Mouse (Mus musculus) hindbrain, embryonic 16.5 days (tissue): ENCODE results near the gene Trp63. TPM values are rescaled to one million over a fixed set of nuclear protein-coding genes. Genes with fewer than 3 reads are reported as not detected.

Experiments used
- ATAC-seq: fragments of 200-750 bp; cut with Nextera tagmentation; 2 replicates; pipeline ENCODE4 v1.8.0; 2017; ENCODE audit warnings: moderate TSS enrichment, moderate library complexity
- H3K27ac ChIP-seq: fragments of 300-500 bp; sonication (generic); 2 replicates; pipeline ENCODE4 v1.5.1; 2014; ENCODE audit warnings: low read depth, mild to moderate bottlenecking, control low read depth, low read length, moderate library complexity
- H3K27me3 ChIP-seq: fragments of 300-500 bp; sonication (generic); replicated peaks from 2 replicates; pipeline ENCODE4 v1.6.1; 2014; ENCODE audit warnings: low read length; ENCODE audit not compliant: control insufficient read depth, insufficient read depth
- H3K36me3 ChIP-seq: fragments of 300-500 bp; sonication (generic); 2 replicates; pipeline ENCODE4 v1.6.1; 2014; ENCODE audit warnings: mild to moderate bottlenecking, low read length, moderate library complexity, mixed read lengths; ENCODE audit not compliant: control insufficient read depth, insufficient read depth
- H3K4me1 ChIP-seq: fragments of 300-500 bp; sonication (generic); 2 replicates; pipeline ENCODE4 v1.6.1; 2014; ENCODE audit warnings: low read depth, low read length; ENCODE audit not compliant: control insufficient read depth, insufficient read depth
- H3K4me2 ChIP-seq: fragments of 300-500 bp; sonication (generic); 2 replicates; pipeline ENCODE4 v1.6.1; 2014; ENCODE audit warnings: mild to moderate bottlenecking, low read length, control low read depth, moderate library complexity
- H3K4me3 ChIP-seq: fragments of 300-500 bp; sonication (generic); 2 replicates; pipeline ENCODE4 v1.5.1; 2014; ENCODE audit warnings: mild to moderate bottlenecking, low read length, control low read depth, moderate library complexity
- H3K9ac ChIP-seq: fragments of 300-500 bp; sonication (generic); 2 replicates; pipeline ENCODE4 v1.6.1; 2014; ENCODE audit warnings: low read depth, mild to moderate bottlenecking, control low read depth, low read length, moderate library complexity
- H3K9me3 ChIP-seq: fragments of 300-500 bp; sonication (generic); 2 replicates; pipeline ENCODE4 v1.6.1; 2014; ENCODE audit warnings: mild to moderate bottlenecking, low read length, moderate library complexity; ENCODE audit not compliant: control insufficient read depth
- WGBS: fragments of 180-500 bp; shearing (Covaris S2); extraction: QIAGEN DNeasy Blood & Tissue Kit; methylation state at CpG from one replicate; pipeline ENCODE4 v1.1.7; 2014; 5-methylcytosine and 5-hydroxymethylcytosine counted together
- polyA plus RNA-seq: library from polyadenylated mRNA; unstranded; fragments of >200 nt; fragmentation: Nextera tagmentation; extraction: Ambion mirVana; gene quantifications from 2 replicates; pipeline ENCODE4 v1.2.1, GENCODE M21; 2015

Gene Trp63
- polyA plus RNA-seq, 1 experiment from 2014 or later: 0.18 TPM

GRCm38 (mm10) chr16:25846611-25847010 is 163.0 kb downstream of the Trp63 start:
- no peak overlapping the region for H3K4me3 ChIP-seq
- no peak overlapping the region for H3K4me2 ChIP-seq
- no peak for ATAC-seq
- no peaks in the 10 kb centered on the region for H3K27me3 ChIP-seq
- no peaks in the 10 kb centered on the region for H3K4me1 ChIP-seq
- no peak overlapping the region for H3K9ac ChIP-seq
- no peak overlapping the region for H3K27ac ChIP-seq
- 93% methylated on average over 5 of the region's 5 CpGs for WGBS
- no peaks in the 10 kb centered on the region for H3K36me3 ChIP-seq
- no peaks in the 10 kb centered on the region for H3K9me3 ChIP-seq

GRCm38 (mm10) chr16:25848474-25848873 is 164.9 kb downstream of the Trp63 start:
- Histone ChIP-seq H3K4me1 (no peaks in the 10 kb centered on the region), H3K27ac (no peak overlapping the region), H3K9me3 (no peaks in the 10 kb centered on the region), H3K4me2 (no peak overlapping the region), H3K9ac (no peak overlapping the region), H3K4me3 (no peak overlapping the region), H3K27me3 (no peaks in the 10 kb centered on the region), H3K36me3 (no peaks in the 10 kb centered on the region)
- WGBS: 64% methylated on average over 2 of the region's 2 CpGs
- ATAC-seq: no peak

- no peak overlapping the region for H3K4me2 ChIP-seq
- no peak overlapping the region for H3K4me3 ChIP-seq
- H3K4me1 ChIP-seq: no peaks in the 10 kb centered on the region
- H3K27ac ChIP-seq: no peak overlapping the region
- 79% methylated on average over 13 of the region's 13 CpGs for WGBS
- no peak overlapping the region for H3K9ac ChIP-seq
- no peaks in the 10 kb centered on the region for H3K9me3 ChIP-seq
- H3K27me3 ChIP-seq: no peaks in the 10 kb centered on the region
- no peak for ATAC-seq
- H3K36me3 ChIP-seq: no peaks in the 10 kb centered on the region
These were observed 166.3 kb downstream of the Trp63 start for GRCm38 (mm10) chr16:25849593-25850464.

- no peak overlapping the region for H3K9ac ChIP-seq
- no peak for ATAC-seq
- WGBS: 89% methylated on average over 8 of the region's 8 CpGs
- H3K9me3 ChIP-seq: no peaks in the 10 kb centered on the region
- no peak overlapping the region for H3K4me2 ChIP-seq
- H3K4me1 ChIP-seq: 0 out of 2 replicates have a peak, but pooled peaks cover 2% of the 10 kb centered on the region
- no peak overlapping the region for H3K27ac ChIP-seq
- no peaks in the 10 kb centered on the region for H3K27me3 ChIP-seq
- no peaks in the 10 kb centered on the region for H3K36me3 ChIP-seq
- no peak overlapping the region for H3K4me3 ChIP-seq
These were observed 177.4 kb downstream of the Trp63 start for GRCm38 (mm10) chr16:25860731-25861505.

- H3K27me3 ChIP-seq: no peaks in the 10 kb centered on the region
- H3K9ac ChIP-seq: no peak overlapping the region
- no peaks in the 10 kb centered on the region for H3K9me3 ChIP-seq
- no peak overlapping the region for H3K4me3 ChIP-seq
- 0 out of 2 replicates have a peak, but pooled peaks cover 3% of the 10 kb centered on the region for H3K4me1 ChIP-seq
- WGBS: 43% methylated on average over 7 of the region's 7 CpGs
- H3K4me2 ChIP-seq: no peak overlapping the region
- no peak for ATAC-seq
- H3K27ac ChIP-seq: no peak overlapping the region
- H3K36me3 ChIP-seq: no peaks in the 10 kb centered on the region
These were observed 181.7 kb downstream of the Trp63 start for GRCm38 (mm10) chr16:25865096-25865869.

GRCm38 (mm10) chr16:25871503-25871902 is 187.9 kb downstream of the Trp63 start:
- H3K27ac ChIP-seq: no peak overlapping the region
- no peaks in the 10 kb centered on the region for H3K36me3 ChIP-seq
- no peaks in the 10 kb centered on the region for H3K4me1 ChIP-seq
- no peak overlapping the region for H3K9ac ChIP-seq
- no peak overlapping the region for H3K4me3 ChIP-seq
- H3K9me3 ChIP-seq: no peaks in the 10 kb centered on the region
- ATAC-seq: no peak
- no peak overlapping the region for H3K4me2 ChIP-seq
- 91% methylated on average over 1 of the region's 1 CpGs for WGBS
- H3K27me3 ChIP-seq: no peaks in the 10 kb centered on the region

- H3K4me1 ChIP-seq: no peaks in the 10 kb centered on the region
- H3K9me3 ChIP-seq: no peaks in the 10 kb centered on the region
- no peak overlapping the region for H3K4me3 ChIP-seq
- H3K9ac ChIP-seq: no peak overlapping the region
- ATAC-seq: no peak
- H3K36me3 ChIP-seq: no peaks in the 10 kb centered on the region
- H3K4me2 ChIP-seq: no peak overlapping the region
- H3K27me3 ChIP-seq: no peaks in the 10 kb centered on the region
- no peak overlapping the region for H3K27ac ChIP-seq
- WGBS: 94% methylated on average over 2 of the region's 2 CpGs
These were observed 192.1 kb downstream of the Trp63 start for GRCm38 (mm10) chr16:25875681-25876080.

- Histone ChIP-seq H3K4me1 (no peaks in the 10 kb centered on the region), H3K27me3 (no peaks in the 10 kb centered on the region), H3K9ac (no peak overlapping the region), H3K36me3 (no peaks in the 10 kb centered on the region), H3K4me2 (no peak overlapping the region), H3K4me3 (no peak overlapping the region), H3K9me3 (no peaks in the 10 kb centered on the region), H3K27ac (no peak overlapping the region)
- 86% methylated on average over 7 of the region's 7 CpGs for WGBS
- ATAC-seq: no peak
These were observed 193.9 kb downstream of the Trp63 start for GRCm38 (mm10) chr16:25877416-25877965.
